Mouse (Mus musculus): ENCODE results near the gene Gm10518.

DNA sequence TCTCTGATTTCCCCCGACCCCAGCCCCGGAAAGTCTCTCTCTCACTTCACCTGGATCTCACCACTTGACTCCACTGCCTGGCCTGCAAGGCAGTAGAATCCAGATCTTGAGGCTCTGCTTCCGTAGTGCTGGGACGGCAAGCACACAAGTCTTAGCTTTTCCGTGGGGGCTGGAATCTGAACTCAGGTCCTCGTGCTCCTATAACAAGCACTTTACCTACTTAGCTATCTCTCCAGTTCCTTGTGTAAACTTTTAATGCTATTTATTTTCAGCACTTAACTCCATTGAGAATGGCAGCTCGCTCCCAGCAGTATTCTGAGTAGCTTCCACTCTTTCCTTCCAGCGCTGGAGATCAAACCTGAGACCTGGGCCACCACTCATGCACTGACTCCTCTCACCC lies 26.3 kb upstream of the Gm10518 start:
- TF ChIP-seq CTCF (IDR thresholded peaks at IDR 0.05; ENCODE audit: low read depth, low read length) = no peak
- no peak for TF ChIP-seq GATA1 (IDR thresholded peaks at IDR 0.05; ENCODE audit: borderline replicate concordance, low read length)

Measured in G1E (cell line).